9 mouse cellular contexts compared by ENCODE assay signal in the genomic region with DNA sequence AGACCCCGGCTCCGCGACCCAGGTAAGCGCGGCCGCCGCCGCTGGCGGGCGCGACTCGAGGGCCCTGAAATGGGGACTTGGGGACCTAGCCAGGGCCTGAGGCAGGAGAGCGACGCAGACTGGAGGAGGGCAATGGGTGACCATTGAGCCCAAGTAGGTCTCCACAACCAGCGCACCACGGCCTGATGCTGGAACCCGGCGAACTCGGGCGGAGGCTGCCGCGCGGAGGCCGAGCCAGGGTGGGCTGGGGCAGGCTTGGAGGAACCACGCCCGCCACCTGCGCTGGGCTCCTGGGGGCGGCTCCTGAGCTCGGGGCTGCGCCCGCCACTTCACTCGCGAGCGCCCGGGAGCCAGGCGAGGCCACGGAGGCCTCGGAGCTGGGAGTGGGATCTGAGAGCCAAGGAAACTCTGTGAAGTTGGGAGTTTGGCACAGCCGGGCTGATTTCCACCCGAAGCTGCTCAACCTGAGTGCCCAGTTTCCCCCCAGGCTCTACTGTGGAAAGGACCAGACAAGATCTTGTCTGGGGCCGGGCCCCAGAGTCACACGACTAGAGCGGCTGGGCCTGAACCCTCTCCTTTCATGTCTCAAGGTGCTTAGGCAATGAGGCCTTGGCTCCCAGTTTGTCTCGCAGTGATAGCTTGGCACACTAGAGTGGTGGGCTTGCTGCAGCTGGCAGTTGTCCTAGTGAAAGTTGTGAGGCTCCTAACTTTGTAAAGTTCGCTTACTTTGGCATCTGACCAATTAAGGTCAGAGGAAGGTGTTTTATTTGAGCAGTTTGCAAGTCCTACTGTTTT. TPM values are rescaled to one million over a fixed set of nuclear protein-coding genes. Genes with fewer than 3 reads are reported as not detected.
DNase-seq lines count a peak whose midpoint lies in the region; ATAC-seq and TF ChIP-seq lines count a peak whose summit lies in the region.
"Had no signal": no experiment of that assay in that cellular context is flagged by ENCODE, and none has a peak within 500 bp of the region (broad histone marks: within the 10 kb centered on the region; RNA-seq: fewer than 3 reads in every experiment).

No protein-coding gene starts in this region.

- no peaks in the 10 kb centered on the region for H3K36me3 ChIP-seq in heart, embryonic 16.5 days (ENCODE audit: control insufficient read depth, insufficient read depth)
- H3K36me3 ChIP-seq in limb, embryonic 13.5 days, result no peaks in the 10 kb centered on the region

- peak; percentile 6 to 22 for DNase-seq in adrenal gland, adult 18-20 months (ENCODE audit: low spot score in 2 of 2)
- no peak for DNase-seq in adrenal gland, adult (ENCODE audit: inconsistent age in 2 of 2, low spot score in 1 of 2)
- DNase-seq in ovary, postnatal 14 days (ENCODE audit: low spot score), result peak; percentile 2
- no peak for DNase-seq in ovary, adult 18-20 months (ENCODE audit: low spot score)

- TF ChIP-seq CTCF in olfactory bulb, adult 2 months (IDR thresholded peaks at IDR 0.05; ENCODE audit: insufficient read depth, low read depth, low read length), result no peak

- no peaks in the 10 kb centered on the region for H3K9me3 ChIP-seq in heart, embryonic 16.5 days (replicated peaks; ENCODE audit: control insufficient read depth, low read length)
- no peaks in the 10 kb centered on the region for H3K9me3 ChIP-seq in limb, embryonic 13.5 days

- no peak for TF ChIP-seq POLR2A in olfactory bulb, adult 2 months (IDR thresholded peaks at IDR 0.05; ENCODE audit: insufficient read depth, low read depth, low read length)

- peaks cover 47% of the 10 kb centered on the region for H3K27me3 ChIP-seq in heart, embryonic 16.5 days (ENCODE audit: control insufficient read depth, insufficient read depth, low read length)
- H3K27me3 ChIP-seq in limb, embryonic 13.5 days, result peaks cover 73% of the 10 kb centered on the region

- ATAC-seq in heart, embryonic 16.5 days (replicated peaks; ENCODE audit: extremely low read depth, insufficient read depth, low FRiP score), result peak; percentile 16; the same call in 1 of the 2 replicates
- peak; percentile 37; the same call in 1 of the 2 replicates for ATAC-seq in limb, embryonic 13.5 days (ENCODE audit: low FRiP score, low read depth)
- ATAC-seq in erythroid progenitor cell, adult 5-6 weeks (replicated peaks; ENCODE audit: low FRiP score, poor library complexity, severe bottlenecking), result no peak

- peak overlapping the region; percentile 99 for H3K4me2 ChIP-seq in heart, embryonic 16.5 days (ENCODE audit: low read depth, low read length)
- H3K4me2 ChIP-seq in limb, embryonic 13.5 days (replicated peaks), result peak overlapping the region; percentile 99

- peak overlapping the region; percentile 60 for H3K9ac ChIP-seq in heart, embryonic 16.5 days (ENCODE audit: low read length)
- H3K9ac ChIP-seq in limb, embryonic 13.5 days, result peak overlapping the region; percentile 68

- H3K4me3 ChIP-seq in heart, embryonic 16.5 days (ENCODE audit: low read length), result peak overlapping the region; percentile 70
- peak overlapping the region; percentile 69 for H3K4me3 ChIP-seq in limb, embryonic 13.5 days
- H3K4me3 ChIP-seq in olfactory bulb, adult 2 months (ENCODE audit: insufficient read depth, low read depth, low read length), result peak overlapping the region; percentile 79

- H3K4me1 ChIP-seq in heart, embryonic 16.5 days (ENCODE audit: control insufficient read depth, insufficient read depth, low read length), result peaks cover 6% of the 10 kb centered on the region
- peaks cover 7% of the 10 kb centered on the region for H3K4me1 ChIP-seq in limb, embryonic 13.5 days
- peaks cover 13% of the 10 kb centered on the region; the same call in 1 of the 2 replicates for H3K4me1 ChIP-seq in olfactory bulb, adult 2 months (ENCODE audit: control insufficient read depth, insufficient read depth, low read length)

- no peak overlapping the region for H3K27ac ChIP-seq in heart, embryonic 16.5 days (ENCODE audit: low read length)
- no peak overlapping the region for H3K27ac ChIP-seq in limb, embryonic 13.5 days
- no peak overlapping the region for H3K27ac ChIP-seq in olfactory bulb, adult 2 months (ENCODE audit: insufficient read depth, low read depth, low read length)
- H3K27ac ChIP-seq: macrophage had no signal

- WGBS in heart, embryonic 16.5 days, result 3% methylated on average over 45 of the region's 45 CpGs
- 3% methylated on average over 45 of the region's 45 CpGs for WGBS in limb, embryonic 13.5 days
- WGBS in olfactory bulb, adult 2 months, result 6% methylated on average over 45 of the region's 45 CpGs

RNA-seq across cellular contexts. Expression of gene Syt9, which starts 0.8 kb away (rescaled TPM):
- total RNA-seq in adrenal gland, adult 18-20 months (2021), result 1 to 10 TPM; 1.8 to 2.8 TPM
- 0.25 and 0.33 TPM in 2 replicates for polyA plus RNA-seq in heart, embryonic 16.5 days (2015; fragmentation: Nextera tagmentation; extraction: Ambion mirVana)
- polyA plus RNA-seq in limb, embryonic 13.5 days (2015; fragmentation: Nextera tagmentation; extraction: Ambion mirVana), result 2.7 and 3.0 TPM in 2 replicates
- polyA plus RNA-seq in olfactory bulb, adult 2 months (2012; ENCODE audit: insufficient read depth, insufficient read length, low replicate concordance, missing spikeins), result not detected in 2 replicates
- not detected in 2 replicates for total RNA-seq in erythroid progenitor cell, adult 5-6 weeks (2015; ENCODE audit: low replicate concordance)
- not detected in 2 replicates for total RNA-seq in erythroid progenitor cell, adult 5-6 weeks (2017; ENCODE audit: low replicate concordance)
- polyA plus RNA-seq: macrophage had no signal

Comparison
In these comparisons a context has a peak if more than half of its experiments do, and no peak if none do; other contexts are left out.
1. DNase-seq: peak in adrenal gland, adult 18-20 months (2 of 2) and ovary, postnatal 14 days (single experiment); none in adrenal gland, adult (0 of 2) and ovary, adult 18-20 months (single experiment).
2. Peak in every context shown above with its lines, with median percentiles within 50 percentile points of each other: H3K4me3 ChIP-seq.